Mouse (Mus musculus): ENCODE measurements around the gene Kpna3. TPM values are rescaled to one million over a fixed set of nuclear protein-coding genes. Genes with fewer than 3 reads are reported as not detected.
"Not testable (repeated sequence)": the region's sequence is repeated elsewhere in the genome, so short reads cannot be mapped to it uniquely, and the experiment has no call there.

Kpna3 gene
- total RNA-seq, 2 experiments from 2014 or later = 49.8 to 51.0 TPM

- intact Hi-C loops (cut with DNase I) = loop anchor here (2.0 to 10.0 kb wide), 3 partner anchors 108 to 1124 kb away; partner anchors contain the start of genes Gucy1b2 and Kpna3
- DNase-seq (ENCODE audit: low spot score) = no peak
These were observed 109.1 kb downstream of the Kpna3 start for GRCm38 (mm10) chr14:61330591-61330990.

GRCm38 (mm10) chr14:61327618-61328450 lies 111.8 kb downstream of the Kpna3 start:
- intact Hi-C loops (cut with DNase I) = no loop called here
- peak; percentile 51 for DNase-seq (ENCODE audit: low spot score)

GRCm38 (mm10) chr14:61327007-61327406 lies 112.7 kb downstream of the Kpna3 start:
- intact Hi-C loops (cut with DNase I); DNase-seq (ENCODE audit: low spot score): not testable (repeated sequence)

GRCm38 (mm10) chr14:61322740-61323139 lies 116.9 kb downstream of the Kpna3 start:
- DNase-seq (ENCODE audit: low spot score) = no peak
- intact Hi-C loops (cut with DNase I) = no loop called here

- intact Hi-C loops (cut with DNase I) = no loop called here
- no peak for DNase-seq (ENCODE audit: low spot score)
These were observed 118.5 kb downstream of the Kpna3 start for GRCm38 (mm10) chr14:61321200-61321599.

GRCm38 (mm10) chr14:61320765-61321164 lies 118.9 kb downstream of the Kpna3 start:
- intact Hi-C loops (cut with DNase I) = no loop called here
- DNase-seq (ENCODE audit: low spot score) = no peak

GRCm38 (mm10) chr14:61316861-61317260 lies 122.8 kb downstream of the Kpna3 start:
- intact Hi-C loops (cut with DNase I) = no loop called here
- no peak for DNase-seq (ENCODE audit: low spot score)

Other genes starting within 250 kb of the Kpna3 start
- gene Sgcg, start 181.4 kb downstream of the Kpna3 start, total RNA-seq (2021) = 100 to 1,000 TPM; 211 to 227 TPM
- 1 to 10 TPM; 1.2 to 1.8 TPM for gene Arl11, start 130.1 kb downstream of the Kpna3 start, total RNA-seq (2021)
- gene Ebpl, start 79.4 kb downstream of the Kpna3 start, total RNA-seq (2021) = 1 to 10 TPM; 1.3 TPM
- gene Spryd7, start 117.0 kb upstream of the Kpna3 start, total RNA-seq (2021) = 10 to 100 TPM; 55.8 to 63.8 TPM
- 1 to 10 TPM; 7.9 to 8.6 TPM for gene Trim13, start 158.4 kb upstream of the Kpna3 start, total RNA-seq (2021)
- gene Kcnrg, start 167.6 kb upstream of the Kpna3 start, total RNA-seq (2021) = under 1 TPM in 1 of 2 experiments, not detected in 1; 0.13 TPM

Measured in heart, postnatal 25 days (tissue).